Mouse (Mus musculus) spleen, embryonic (tissue): ENCODE measurements at regions not wholly inside any gene's neighbourhood (a gene's known extent, or its start where the extent isn't known, plus 50 kb on each side); places are given as distances from the start of the nearest gene placed in this dataset.

Experiments
- CTCF ChIA-PET: fragments of 350-600 bp; sonication (Branson Sonifier 250); formaldehyde crosslinking; loops from one replicate; lab custom pipeline; 2022; lab: Charles Lee

GRCm38 (mm10) chr10:121150668-121151067, 116.9 kb downstream of the Wif1 start:
- CTCF ChIA-PET: interaction anchor here (0.5 kb wide), 1 partner anchor 891 kb away, joined by 3 read pairs; no protein-coding TSS in a partner anchor

- CTCF ChIA-PET: no interaction called here
Observed at GRCm38 (mm10) chr10:121153625-121154024, 119.9 kb downstream of the Wif1 start.

- CTCF ChIA-PET: no interaction called here
Observed at GRCm38 (mm10) chr10:121160499-121160898, 126.7 kb downstream of the Wif1 start.

- CTCF ChIA-PET: no interaction called here
Observed at GRCm38 (mm10) chr10:121161201-121161600, 127.4 kb downstream of the Wif1 start.

GRCm38 (mm10) chr10:121174022-121174421, 140.3 kb downstream of the Wif1 start:
- CTCF ChIA-PET: no interaction called here

- CTCF ChIA-PET: no interaction called here
Observed at GRCm38 (mm10) chr10:121189139-121189538, 155.4 kb downstream of the Wif1 start.

- CTCF ChIA-PET: no interaction called here
Observed at GRCm38 (mm10) chr10:121199236-121199635, 151.8 kb downstream of the Tbc1d30 start.

- CTCF ChIA-PET: no interaction called here
Observed at GRCm38 (mm10) chr10:121202531-121202930, 148.5 kb downstream of the Tbc1d30 start.

- CTCF ChIA-PET: no interaction called here
Observed at GRCm38 (mm10) chr10:121205551-121205950, 145.5 kb downstream of the Tbc1d30 start.

- CTCF ChIA-PET: no interaction called here
Observed at GRCm38 (mm10) chr10:121206002-121206742, 144.9 kb downstream of the Tbc1d30 start.

- CTCF ChIA-PET: no interaction called here
Observed at GRCm38 (mm10) chr10:121206743-121207039, 144.4 kb downstream of the Tbc1d30 start.
